Mouse (Mus musculus): Measurements from ENCODE around the gene Fam110a.

GRCm38 (mm10) chr2:151927103-151927502, 52.9 kb downstream of the Fam110a start:
- TF ChIP-seq POLR2A (IDR thresholded peaks at IDR 0.05; ENCODE audit: borderline replicate concordance, extremely low read depth, low read depth, low read length) (no peak), CTCF (IDR thresholded peaks at IDR 0.05; ENCODE audit: insufficient read depth, low read length) (no peak)

Data from lung, adult 2 months (tissue).